Mouse (Mus musculus) spleen, adult 12 weeks (tissue): Measurements from ENCODE around the gene Phykpl.

Experiments
- DNase-seq: peaks from one replicate; pipeline ENCODE4 v3.0.0; 2022; ENCODE audit warnings: low spot score

Phykpl gene

GRCm38 (mm10) chr11:51584431-51585248 is at the start of gene Phykpl:
Phykpl (plus strand) TSS chr11:51584757.
- peak; percentile 98 for DNase-seq

- DNase-seq: no peak
These were observed 46.2 kb upstream of the Phykpl start for GRCm38 (mm10) chr11:51538388-51538787.

- no peak for DNase-seq
These were observed 45.4 kb upstream of the Phykpl start for GRCm38 (mm10) chr11:51538919-51539758.

GRCm38 (mm10) chr11:51539759-51540282 is 44.7 kb upstream of the Phykpl start:
- DNase-seq: peak; percentile 82

GRCm38 (mm10) chr11:51542424-51542823 is 42.1 kb upstream of the Phykpl start:
- DNase-seq: no peak

GRCm38 (mm10) chr11:51543487-51544050 is 41.0 kb upstream of the Phykpl start:
- no peak for DNase-seq

- no peak for DNase-seq
These were observed 40.1 kb upstream of the Phykpl start for GRCm38 (mm10) chr11:51544413-51544812.

GRCm38 (mm10) chr11:51545811-51546210 is 38.7 kb upstream of the Phykpl start:
- no peak for DNase-seq

GRCm38 (mm10) chr11:51551253-51551652 is 33.3 kb upstream of the Phykpl start:
- DNase-seq: no peak

- DNase-seq: no peak
These were observed 32.5 kb upstream of the Phykpl start for GRCm38 (mm10) chr11:51552091-51552490.

GRCm38 (mm10) chr11:51554590-51554989 is 30.0 kb upstream of the Phykpl start:
- no peak for DNase-seq

GRCm38 (mm10) chr11:51555066-51555465 is 29.5 kb upstream of the Phykpl start:
- DNase-seq: no peak

GRCm38 (mm10) chr11:51563276-51563675 is 21.3 kb upstream of the Phykpl start:
- no peak for DNase-seq

GRCm38 (mm10) chr11:51565062-51565461 is 19.5 kb upstream of the Phykpl start:
- no peak for DNase-seq

GRCm38 (mm10) chr11:51565951-51566350 is 18.6 kb upstream of the Phykpl start:
- DNase-seq: no peak

- no peak for DNase-seq
These were observed 15.8 kb upstream of the Phykpl start for GRCm38 (mm10) chr11:51568801-51569200.

GRCm38 (mm10) chr11:51576454-51576853 is 8.1 kb upstream of the Phykpl start:
- no peak for DNase-seq

GRCm38 (mm10) chr11:51577587-51577986 is 7.0 kb upstream of the Phykpl start:
- DNase-seq: peak; percentile 21

- no peak for DNase-seq
These were observed 5.5 kb upstream of the Phykpl start for GRCm38 (mm10) chr11:51579024-51579423.

- peak; percentile 64 for DNase-seq
These were observed 1.8 kb upstream of the Phykpl start for GRCm38 (mm10) chr11:51582713-51583112.

- no peak for DNase-seq
These were observed 513 bp upstream of the Phykpl start for GRCm38 (mm10) chr11:51584057-51584430.

- DNase-seq: peak; percentile 13
These were observed 1.2 kb downstream of the Phykpl start for GRCm38 (mm10) chr11:51585608-51586252.
